Mouse (Mus musculus) kidney, postnatal 0 days (tissue): Measurements from ENCODE around the gene Uvrag. TPM values are rescaled to one million over a fixed set of nuclear protein-coding genes. Genes with fewer than 3 reads are reported as not detected.
A peak's percentile ranks its signal among the peaks of the same experiment; 100 is the strongest.

ENCODE experiments used
- ATAC-seq: fragments of 200-750 bp; cut with Nextera tagmentation; replicated peaks from 2 replicates; pipeline ENCODE4 v1.8.0; 2017; ENCODE audit warnings: low read depth, moderate number of reproducible peaks, moderate TSS enrichment, moderate library complexity; ENCODE audit not compliant: low FRiP score
- DNase-seq: peaks from one replicate; pipeline ENCODE4 v3.0.0-alpha.2; 2016; ENCODE audit warnings: low spot score
- H3K27ac ChIP-seq: fragments of 300-500 bp; sonication (generic); 2 replicates; pipeline ENCODE4 v1.5.1; 2014; ENCODE audit warnings: mild to moderate bottlenecking
- H3K27me3 ChIP-seq: fragments of 300-500 bp; sonication (generic); 2 replicates; pipeline ENCODE4 v1.6.1; 2014; ENCODE audit warnings: low read length, mixed read lengths; ENCODE audit not compliant: insufficient read depth
- H3K36me3 ChIP-seq: fragments of 300-500 bp; sonication (generic); 2 replicates; pipeline ENCODE4 v1.6.1; 2014; ENCODE audit warnings: low read length, mixed read lengths; ENCODE audit not compliant: insufficient read depth
- H3K4me1 ChIP-seq: fragments of 300-500 bp; sonication (generic); replicated peaks from 2 replicates; pipeline ENCODE4 v1.6.1; 2014; ENCODE audit warnings: antibody characterized with exemption, low read length, mixed read lengths; ENCODE audit not compliant: insufficient read depth
- H3K4me2 ChIP-seq: fragments of 300-500 bp; sonication (generic); 2 replicates; pipeline ENCODE4 v1.6.1; 2014; ENCODE audit warnings: mild to moderate bottlenecking, low read length, moderate library complexity, mixed read lengths
- H3K4me3 ChIP-seq: fragments of 300-500 bp; sonication (generic); replicated peaks from 2 replicates; pipeline ENCODE4 v1.5.1; 2014; ENCODE audit warnings: low read depth, low read length
- H3K9ac ChIP-seq: fragments of 300-500 bp; sonication (generic); 2 replicates; pipeline ENCODE4 v1.6.1; 2014; ENCODE audit warnings: low read depth, low read length
- H3K9me3 ChIP-seq: fragments of 300-500 bp; sonication (generic); replicated peaks from 2 replicates; pipeline ENCODE4 v1.6.1; 2016; ENCODE audit warnings: low read length, inconsistent platforms, mixed read lengths
- CTCF ChIP-seq: IDR thresholded peaks from 2 replicates; pipeline ENCODE4 v1.5.1; 2016; ENCODE audit warnings: antibody characterized with exemption, low read depth, mild to moderate bottlenecking, moderate library complexity
- WGBS: fragments of 180-500 bp; shearing (Covaris S2); extraction: QIAGEN DNeasy Blood & Tissue Kit; methylation state at CpG from one replicate; pipeline ENCODE4 v1.1.7; 2014; 5-methylcytosine and 5-hydroxymethylcytosine counted together
- polyA plus RNA-seq: library from polyadenylated mRNA; unstranded; fragments of >200 nt; fragmentation: Nextera tagmentation; extraction: Ambion mirVana; gene quantifications from 2 replicates; pipeline ENCODE4 v1.2.1, GENCODE M21; 2015

Gene Uvrag
- polyA plus RNA-seq, 1 experiment from 2014 or later: 19.0 TPM

- ATAC-seq: no peak
- Histone ChIP-seq H3K4me1 (no peaks in the 10 kb centered on the region), H3K9me3 (no peaks in the 10 kb centered on the region), H3K27me3 (no peaks in the 10 kb centered on the region), H3K36me3 (no peaks in the 10 kb centered on the region), H3K9ac (no peak overlapping the region), H3K4me3 (no peak overlapping the region), H3K27ac (no peak overlapping the region), H3K4me2 (no peak overlapping the region)
- 79% methylated on average over 7 of the region's 7 CpGs for WGBS
- no peak for TF ChIP-seq CTCF
- DNase-seq: no peak
Measured at GRCm38 (mm10) chr7:99147494-99147893, 6.6 kb upstream of the Uvrag start.

- TF ChIP-seq CTCF: no peak
- ATAC-seq: no peak
- 48% methylated on average over 7 of the region's 7 CpGs for WGBS
- no peak overlapping the region for H3K4me2 ChIP-seq
- H3K9me3 ChIP-seq: no peaks in the 10 kb centered on the region
- H3K27me3 ChIP-seq: no peaks in the 10 kb centered on the region
- H3K4me1 ChIP-seq: no peaks in the 10 kb centered on the region
- H3K27ac ChIP-seq: no peak overlapping the region
- DNase-seq: no peak
- H3K4me3 ChIP-seq: no peak overlapping the region
- H3K9ac ChIP-seq: no peak overlapping the region
- H3K36me3 ChIP-seq: no peaks in the 10 kb centered on the region
Measured at GRCm38 (mm10) chr7:99146906-99147305, 6.0 kb upstream of the Uvrag start.

- no peak overlapping the region for H3K27ac ChIP-seq
- WGBS: 36% methylated on average over 7 of the region's 7 CpGs
Measured at GRCm38 (mm10) chr7:99146011-99146410, 5.1 kb upstream of the Uvrag start.

GRCm38 (mm10) chr7:99144616-99145015, 3.7 kb upstream of the Uvrag start:
- H3K9ac ChIP-seq: no peak overlapping the region
- 63% methylated on average over 11 of the region's 11 CpGs for WGBS

More at GRCm38 (mm10) chr7:99146011-99146410, 5.1 kb upstream of the Uvrag start:
- DNase-seq: no peak
- no peak for TF ChIP-seq CTCF
- Histone ChIP-seq H3K4me2 (no peak overlapping the region), H3K9ac (no peak overlapping the region), H3K4me3 (no peak overlapping the region), H3K4me1 (no peaks in the 10 kb centered on the region), H3K9me3 (no peaks in the 10 kb centered on the region), H3K27me3 (no peaks in the 10 kb centered on the region), H3K36me3 (no peaks in the 10 kb centered on the region)
- no peak for ATAC-seq

GRCm38 (mm10) chr7:99143244-99143643, 2.3 kb upstream of the Uvrag start:
- TF ChIP-seq CTCF: no peak
- no peak overlapping the region for H3K4me2 ChIP-seq
- 42% methylated on average over 3 of the region's 3 CpGs for WGBS

More at GRCm38 (mm10) chr7:99144616-99145015, 3.7 kb upstream of the Uvrag start:
- H3K9me3 ChIP-seq: no peaks in the 10 kb centered on the region
- DNase-seq: no peak
- H3K36me3 ChIP-seq: no peaks in the 10 kb centered on the region
- H3K27me3 ChIP-seq: no peaks in the 10 kb centered on the region
- H3K4me2 ChIP-seq: no peak overlapping the region
- no peak for TF ChIP-seq CTCF
- H3K4me3 ChIP-seq: no peak overlapping the region
- 0 out of 2 replicates have a peak, but pooled peaks cover under 1% of the 10 kb centered on the region for H3K4me1 ChIP-seq
- ATAC-seq: no peak
- no peak overlapping the region for H3K27ac ChIP-seq

GRCm38 (mm10) chr7:99141919-99142606, 1.1 kb upstream of the Uvrag start:
- ATAC-seq: no peak
- no peak for TF ChIP-seq CTCF
- no peaks in the 10 kb centered on the region for H3K27me3 ChIP-seq
- no peak overlapping the region for H3K9ac ChIP-seq
- H3K36me3 ChIP-seq: no peaks in the 10 kb centered on the region
- no peak for DNase-seq
- peak overlapping the region; percentile 100 for H3K4me3 ChIP-seq
- H3K4me2 ChIP-seq: peak overlapping the region; percentile 81
- 33% methylated on average over 12 of the region's 12 CpGs for WGBS
- H3K9me3 ChIP-seq: no peaks in the 10 kb centered on the region
- H3K4me1 ChIP-seq: peaks cover 5% of the 10 kb centered on the region; the same call in 1 of the 2 replicates
- H3K27ac ChIP-seq: no peak overlapping the region

More at GRCm38 (mm10) chr7:99143244-99143643, 2.3 kb upstream of the Uvrag start:
- no peak overlapping the region for H3K27ac ChIP-seq
- peak; percentile 45 for DNase-seq
- ATAC-seq: no peak
- no peak overlapping the region for H3K4me3 ChIP-seq
- H3K9me3 ChIP-seq: no peaks in the 10 kb centered on the region
- no peaks in the 10 kb centered on the region for H3K27me3 ChIP-seq
- H3K36me3 ChIP-seq: no peaks in the 10 kb centered on the region
- peaks cover 5% of the 10 kb centered on the region; the same call in 1 of the 2 replicates for H3K4me1 ChIP-seq
- H3K9ac ChIP-seq: no peak overlapping the region
